Mouse (Mus musculus) forebrain, embryonic 13.5 days (tissue): ENCODE results near the gene Commd3. TPM values are rescaled to one million over a fixed set of nuclear protein-coding genes. Genes with fewer than 3 reads are reported as not detected.

Source experiments
- ATAC-seq: fragments of 200-750 bp; cut with Nextera tagmentation; 2 replicates; pipeline ENCODE4 v1.8.0; 2017
- H3K27ac ChIP-seq: fragments of 300-500 bp; sonication (generic); 2 replicates; pipeline ENCODE4 v1.5.1; 2015; ENCODE audit warnings: inconsistent platforms, mild to moderate bottlenecking, moderate library complexity
- H3K27me3 ChIP-seq: fragments of 300-500 bp; sonication (generic); 2 replicates; pipeline ENCODE4 v1.6.1; 2015; ENCODE audit warnings: mild to moderate bottlenecking, inconsistent platforms
- H3K36me3 ChIP-seq: fragments of 300-500 bp; sonication (generic); 2 replicates; pipeline ENCODE4 v1.6.1; 2015; ENCODE audit warnings: mild to moderate bottlenecking, inconsistent platforms; ENCODE audit not compliant: poor library complexity, severe bottlenecking
- H3K4me1 ChIP-seq: fragments of 300-500 bp; sonication (generic); 2 replicates; pipeline ENCODE4 v1.6.1; 2015; ENCODE audit warnings: inconsistent platforms
- H3K4me2 ChIP-seq: fragments of 300-500 bp; sonication (generic); 2 replicates; pipeline ENCODE4 v1.6.1; 2015; ENCODE audit warnings: inconsistent platforms, mild to moderate bottlenecking, moderate library complexity
- H3K4me3 ChIP-seq: fragments of 300-500 bp; sonication (generic); 2 replicates; pipeline ENCODE4 v1.5.1; 2015; ENCODE audit warnings: mild to moderate bottlenecking, inconsistent platforms
- H3K9ac ChIP-seq: fragments of 300-500 bp; sonication (generic); 2 replicates; pipeline ENCODE4 v1.6.1; 2015; ENCODE audit warnings: mild to moderate bottlenecking, inconsistent platforms
- H3K9me3 ChIP-seq: fragments of 300-500 bp; sonication (generic); replicated peaks from 2 replicates; pipeline ENCODE4 v1.6.1; 2016; ENCODE audit warnings: inconsistent platforms
- WGBS: fragments of 180-500 bp; shearing (Covaris S2); methylation state at CpG from one replicate; pipeline ENCODE4 v1.1.7; 2015; 5-methylcytosine and 5-hydroxymethylcytosine counted together
- polyA plus RNA-seq: library from polyadenylated mRNA; unstranded; fragments of >200 nt; fragmentation: Nextera tagmentation; extraction: Ambion mirVana; gene quantifications from 2 replicates; pipeline ENCODE4 v1.2.1, GENCODE M21; 2015

The Commd3 gene
- 211 and 226 TPM in 2 replicates for polyA plus RNA-seq

GRCm38 (mm10) chr2:18672133-18672765 lies at the start of gene Commd3:
Gene Commd3, plus strand, starts transcription at chr2:18672384.
- WGBS: under 1% methylated on average over 75 of the region's 91 CpGs
- Histone ChIP-seq H3K4me1 (peaks cover 25% of the 10 kb centered on the region), H3K4me3 (peak within 1 kb of the TSS; percentile 87), H3K36me3 (no peaks in the 10 kb centered on the region), H3K9ac (peak within 1 kb of the TSS; percentile 99), H3K9me3 (no peaks in the 10 kb centered on the region), H3K27me3 (peaks cover 16% of the 10 kb centered on the region), H3K4me2 (peak within 1 kb of the TSS; percentile 79), H3K27ac (peak within 1 kb of the TSS; percentile 99)
- peak; percentile 88 for ATAC-seq

- H3K4me1 ChIP-seq: no peaks in the 10 kb centered on the region
- no peaks in the 10 kb centered on the region for H3K9me3 ChIP-seq
- no peak for ATAC-seq
- no peaks in the 10 kb centered on the region for H3K36me3 ChIP-seq
- 70% methylated on average over 10 of the region's 10 CpGs for WGBS
- no peak overlapping the region for H3K4me2 ChIP-seq
- H3K4me3 ChIP-seq: no peak overlapping the region
- H3K9ac ChIP-seq: no peak overlapping the region
- H3K27me3 ChIP-seq: no peaks in the 10 kb centered on the region
- H3K27ac ChIP-seq: no peak overlapping the region
Observed at GRCm38 (mm10) chr2:18623219-18623618, 49.0 kb upstream of the Commd3 start.

- no peaks in the 10 kb centered on the region for H3K36me3 ChIP-seq
- H3K9me3 ChIP-seq: no peaks in the 10 kb centered on the region
- no peaks in the 10 kb centered on the region for H3K4me1 ChIP-seq
- H3K4me2 ChIP-seq: no peak overlapping the region
- H3K4me3 ChIP-seq: no peak overlapping the region
- H3K27ac ChIP-seq: no peak overlapping the region
- no peaks in the 10 kb centered on the region for H3K27me3 ChIP-seq
- no peak for ATAC-seq
- no peak overlapping the region for H3K9ac ChIP-seq
- WGBS: 87% methylated on average over 5 of the region's 5 CpGs
Observed at GRCm38 (mm10) chr2:18630547-18630946, 41.6 kb upstream of the Commd3 start.

- Histone ChIP-seq H3K27ac (no peak overlapping the region), H3K36me3 (no peaks in the 10 kb centered on the region), H3K4me3 (no peak overlapping the region), H3K4me1 (no peaks in the 10 kb centered on the region), H3K4me2 (no peak overlapping the region), H3K27me3 (no peaks in the 10 kb centered on the region), H3K9ac (no peak overlapping the region), H3K9me3 (0 out of 2 replicates have a peak, but pooled peaks cover 2% of the 10 kb centered on the region)
- peak; percentile 92 for ATAC-seq
- WGBS: 66% methylated on average over 8 of the region's 8 CpGs
Observed at GRCm38 (mm10) chr2:18635052-18635451, 37.1 kb upstream of the Commd3 start.

GRCm38 (mm10) chr2:18648563-18648962 lies 23.6 kb upstream of the Commd3 start:
- no peak overlapping the region for H3K4me2 ChIP-seq
- no peak overlapping the region for H3K9ac ChIP-seq
- H3K27me3 ChIP-seq: no peaks in the 10 kb centered on the region
- no peak overlapping the region for H3K4me3 ChIP-seq
- WGBS: 90% methylated on average over 3 of the region's 4 CpGs
- H3K4me1 ChIP-seq: no peaks in the 10 kb centered on the region
- no peak for ATAC-seq
- H3K9me3 ChIP-seq: no peaks in the 10 kb centered on the region
- no peaks in the 10 kb centered on the region for H3K36me3 ChIP-seq
- no peak overlapping the region for H3K27ac ChIP-seq

- no peak for ATAC-seq
- no peak overlapping the region for H3K9ac ChIP-seq
- H3K9me3 ChIP-seq: no peaks in the 10 kb centered on the region
- WGBS: 79% methylated on average over 5 of the region's 5 CpGs
- H3K36me3 ChIP-seq: no peaks in the 10 kb centered on the region
- H3K4me1 ChIP-seq: no peaks in the 10 kb centered on the region
- H3K27ac ChIP-seq: no peak overlapping the region
- no peaks in the 10 kb centered on the region for H3K27me3 ChIP-seq
- no peak overlapping the region for H3K4me2 ChIP-seq
- H3K4me3 ChIP-seq: no peak overlapping the region
Observed at GRCm38 (mm10) chr2:18654821-18655220, 17.4 kb upstream of the Commd3 start.

GRCm38 (mm10) chr2:18664003-18664402 lies 8.2 kb upstream of the Commd3 start:
- Histone ChIP-seq H3K36me3 (no peaks in the 10 kb centered on the region), H3K9ac (no peak overlapping the region), H3K4me2 (no peak overlapping the region), H3K27me3 (no peaks in the 10 kb centered on the region; the same call in 1 of the 2 replicates), H3K4me1 (no peaks in the 10 kb centered on the region), H3K9me3 (no peaks in the 10 kb centered on the region), H3K4me3 (no peak overlapping the region), H3K27ac (no peak overlapping the region)
- no peak for ATAC-seq
- 93% methylated on average over 3 of the region's 3 CpGs for WGBS

GRCm38 (mm10) chr2:18671041-18671440 lies 1.1 kb upstream of the Commd3 start:
- H3K27ac ChIP-seq: no peak overlapping the region
- H3K9me3 ChIP-seq: no peaks in the 10 kb centered on the region
- H3K36me3 ChIP-seq: no peaks in the 10 kb centered on the region
- peaks cover 16% of the 10 kb centered on the region for H3K27me3 ChIP-seq
- WGBS: 2% methylated on average over 6 of the region's 6 CpGs
- no peak overlapping the region for H3K9ac ChIP-seq
- peaks cover 23% of the 10 kb centered on the region for H3K4me1 ChIP-seq
- peak overlapping the region; percentile 25; the same call in 1 of the 2 replicates for H3K4me2 ChIP-seq
- H3K4me3 ChIP-seq: no peak overlapping the region
- ATAC-seq: no peak

- ATAC-seq: no peak
- Histone ChIP-seq H3K4me1 (peaks cover 25% of the 10 kb centered on the region), H3K9ac (peak overlapping the region; percentile 99), H3K4me3 (peak overlapping the region; percentile 87), H3K9me3 (no peaks in the 10 kb centered on the region), H3K27ac (peak overlapping the region; percentile 99), H3K4me2 (peak overlapping the region; percentile 79), H3K36me3 (no peaks in the 10 kb centered on the region), H3K27me3 (peaks cover 16% of the 10 kb centered on the region)
- WGBS: 1% methylated on average over 11 of the region's 11 CpGs
Observed at GRCm38 (mm10) chr2:18672766-18673164, 581 bp downstream of the Commd3 start.

GRCm38 (mm10) chr2:18673766-18674165 lies 1.6 kb downstream of the Commd3 start:
- Histone ChIP-seq H3K9ac (no peak overlapping the region), H3K36me3 (no peaks in the 10 kb centered on the region), H3K27ac (no peak overlapping the region), H3K4me3 (no peak overlapping the region), H3K4me2 (peak overlapping the region; percentile 24; the same call in 1 of the 2 replicates), H3K9me3 (no peaks in the 10 kb centered on the region), H3K27me3 (peaks cover 24% of the 10 kb centered on the region), H3K4me1 (peaks cover 31% of the 10 kb centered on the region)
- no peak for ATAC-seq
- 43% methylated on average over 4 of the region's 4 CpGs for WGBS

GRCm38 (mm10) chr2:18674193-18674902 lies 2.2 kb downstream of the Commd3 start:
- H3K4me2 ChIP-seq: peak overlapping the region; percentile 24; the same call in 1 of the 2 replicates
- H3K9me3 ChIP-seq: no peaks in the 10 kb centered on the region
- H3K27me3 ChIP-seq: peaks cover 28% of the 10 kb centered on the region
- ATAC-seq: no peak
- H3K4me3 ChIP-seq: no peak overlapping the region
- peaks cover 31% of the 10 kb centered on the region for H3K4me1 ChIP-seq
- no peak overlapping the region for H3K9ac ChIP-seq
- 50% methylated on average over 4 of the region's 4 CpGs for WGBS
- H3K36me3 ChIP-seq: no peaks in the 10 kb centered on the region
- no peak overlapping the region for H3K27ac ChIP-seq

GRCm38 (mm10) chr2:18675681-18676456 lies 3.7 kb downstream of the Commd3 start:
- Histone ChIP-seq H3K4me1 (peaks cover 43% of the 10 kb centered on the region), H3K4me3 (peak overlapping the region; percentile 85), H3K36me3 (no peaks in the 10 kb centered on the region), H3K27me3 (peaks cover 44% of the 10 kb centered on the region), H3K9me3 (no peaks in the 10 kb centered on the region), H3K9ac (peak overlapping the region; percentile 95), H3K4me2 (peak overlapping the region; percentile 84), H3K27ac (peak overlapping the region; percentile 96)
- no peak for ATAC-seq
- WGBS: 12% methylated on average over 24 of the region's 42 CpGs
